Mouse (Mus musculus): ENCODE measurements around the gene Mical3. TPM values are rescaled to one million over a fixed set of nuclear protein-coding genes. Genes with fewer than 3 reads are reported as not detected.

The Mical3 gene
- polyA plus RNA-seq, 1 experiment: 16.2 TPM

DNA sequence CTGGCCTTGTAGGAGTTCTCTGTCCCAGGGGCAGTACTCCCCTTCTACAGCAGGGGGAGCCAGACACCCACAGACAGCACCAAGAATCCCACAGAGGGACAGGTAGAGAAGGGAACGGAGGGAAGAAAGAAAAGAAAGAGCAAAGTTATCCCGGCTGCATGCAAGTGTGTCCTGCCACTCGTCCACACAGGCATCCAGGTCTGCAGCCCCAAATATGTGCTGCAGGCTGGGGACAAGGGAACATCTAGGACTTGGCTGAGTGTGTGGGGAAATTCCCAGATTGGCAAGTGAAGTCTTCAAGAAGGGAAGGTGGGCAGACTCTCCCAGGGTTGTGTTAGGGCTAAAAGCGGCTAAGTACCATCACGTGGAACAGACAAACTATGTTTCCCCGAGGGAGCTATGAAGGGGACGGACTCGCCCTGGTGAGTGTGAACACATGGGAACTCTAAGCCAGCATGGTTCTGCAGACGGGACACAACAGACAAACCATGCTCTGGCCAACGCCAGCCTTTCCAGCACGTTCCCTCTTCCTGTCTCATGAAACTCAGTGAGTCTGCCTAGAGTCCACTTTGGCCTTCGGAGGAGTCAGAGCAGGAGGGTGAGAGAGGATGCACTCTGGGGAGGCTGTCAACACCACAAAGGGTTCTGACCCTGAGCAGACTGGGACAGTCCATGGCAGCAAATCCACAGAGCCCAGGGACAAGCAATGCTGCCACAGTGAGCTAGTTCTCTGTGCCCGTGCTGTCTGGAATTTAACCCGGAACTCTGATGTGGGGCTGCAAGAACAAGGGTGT is 158.8 kb downstream of the Mical3 start:
- Histone ChIP-seq H3K27ac (ENCODE audit: control insufficient read depth, insufficient read depth, low read length) (no peak overlapping the region), H3K36me3 (ENCODE audit: control insufficient read depth, insufficient read depth, low read length) (no peaks in the 10 kb centered on the region)

GRCm38 (mm10) chr6:120970939-120971796 is 159.6 kb downstream of the Mical3 start:
- Histone ChIP-seq H3K27ac (ENCODE audit: control insufficient read depth, insufficient read depth, low read length) (no peak overlapping the region), H3K36me3 (ENCODE audit: control insufficient read depth, insufficient read depth, low read length) (no peaks in the 10 kb centered on the region)

More for the DNA sequence above, 158.8 kb downstream of the Mical3 start:
- WGBS: 73% methylated on average over 14 of the region's 14 CpGs
- DNase-seq: peak; percentile 89
- Histone ChIP-seq H3K4me1 (replicated peaks; ENCODE audit: control insufficient read depth, insufficient read depth, low read length) (no peaks in the 10 kb centered on the region), H3K4me3 (ENCODE audit: control insufficient read depth, insufficient read depth, low read length) (no peak overlapping the region), H3K27me3 (ENCODE audit: control insufficient read depth, insufficient read depth, low read length) (no peaks in the 10 kb centered on the region)
- no peak for TF ChIP-seq POLR2A (IDR thresholded peaks at IDR 0.05; ENCODE audit: control insufficient read depth, extremely low read depth, insufficient read depth, low read length, poor library complexity)
- peak; percentile 76; the same call in 1 of the 2 replicates for TF ChIP-seq CTCF (IDR thresholded peaks at IDR 0.05; ENCODE audit: borderline replicate concordance, control insufficient read depth, extremely low read depth, insufficient read depth, low read length, poor library complexity)

GRCm38 (mm10) chr6:120965814-120966213 is 165.0 kb downstream of the Mical3 start:
- Histone ChIP-seq H3K27me3 (ENCODE audit: control insufficient read depth, insufficient read depth, low read length) (no peaks in the 10 kb centered on the region), H3K27ac (ENCODE audit: control insufficient read depth, insufficient read depth, low read length) (no peak overlapping the region), H3K4me3 (ENCODE audit: control insufficient read depth, insufficient read depth, low read length) (no peak overlapping the region), H3K4me1 (replicated peaks; ENCODE audit: control insufficient read depth, insufficient read depth, low read length) (peaks cover 4% of the 10 kb centered on the region; the same call in 1 of the 2 replicates), H3K36me3 (ENCODE audit: control insufficient read depth, insufficient read depth, low read length) (no peaks in the 10 kb centered on the region)
- no peak for DNase-seq
- TF ChIP-seq CTCF (IDR thresholded peaks at IDR 0.05; ENCODE audit: borderline replicate concordance, control insufficient read depth, extremely low read depth, insufficient read depth, low read length, poor library complexity) (no peak), POLR2A (IDR thresholded peaks at IDR 0.05; ENCODE audit: control insufficient read depth, extremely low read depth, insufficient read depth, low read length, poor library complexity) (no peak)
- 98% methylated on average over 13 of the region's 13 CpGs for WGBS

More at GRCm38 (mm10) chr6:120970939-120971796, 159.6 kb downstream of the Mical3 start:
- H3K27me3 ChIP-seq (ENCODE audit: control insufficient read depth, insufficient read depth, low read length): no peaks in the 10 kb centered on the region
- H3K4me1 ChIP-seq (replicated peaks; ENCODE audit: control insufficient read depth, insufficient read depth, low read length): no peaks in the 10 kb centered on the region
- 78% methylated on average over 8 of the region's 8 CpGs for WGBS
- TF ChIP-seq POLR2A (IDR thresholded peaks at IDR 0.05; ENCODE audit: control insufficient read depth, extremely low read depth, insufficient read depth, low read length, poor library complexity) (no peak), CTCF (IDR thresholded peaks at IDR 0.05; ENCODE audit: borderline replicate concordance, control insufficient read depth, extremely low read depth, insufficient read depth, low read length, poor library complexity) (no peak)
- no peak for DNase-seq
- no peak overlapping the region for H3K4me3 ChIP-seq (ENCODE audit: control insufficient read depth, insufficient read depth, low read length)

- Histone ChIP-seq H3K27ac (ENCODE audit: control insufficient read depth, insufficient read depth, low read length) (no peak overlapping the region), H3K4me1 (replicated peaks; ENCODE audit: control insufficient read depth, insufficient read depth, low read length) (peaks cover 8% of the 10 kb centered on the region; the same call in 1 of the 2 replicates), H3K36me3 (ENCODE audit: control insufficient read depth, insufficient read depth, low read length) (no peaks in the 10 kb centered on the region), H3K27me3 (ENCODE audit: control insufficient read depth, insufficient read depth, low read length) (no peaks in the 10 kb centered on the region), H3K4me3 (ENCODE audit: control insufficient read depth, insufficient read depth, low read length) (no peak overlapping the region)
- WGBS: 96% methylated on average over 3 of the region's 3 CpGs
- TF ChIP-seq CTCF (IDR thresholded peaks at IDR 0.05; ENCODE audit: borderline replicate concordance, control insufficient read depth, extremely low read depth, insufficient read depth, low read length, poor library complexity) (no peak), POLR2A (IDR thresholded peaks at IDR 0.05; ENCODE audit: control insufficient read depth, extremely low read depth, insufficient read depth, low read length, poor library complexity) (no peak)
- no peak for DNase-seq
Observed at GRCm38 (mm10) chr6:120964179-120964578, 166.6 kb downstream of the Mical3 start.

GRCm38 (mm10) chr6:120960338-120961030 is 170.3 kb downstream of the Mical3 start:
- Histone ChIP-seq H3K27ac (ENCODE audit: control insufficient read depth, insufficient read depth, low read length) (no peak overlapping the region), H3K27me3 (ENCODE audit: control insufficient read depth, insufficient read depth, low read length) (no peaks in the 10 kb centered on the region), H3K4me3 (ENCODE audit: control insufficient read depth, insufficient read depth, low read length) (no peak overlapping the region), H3K36me3 (ENCODE audit: control insufficient read depth, insufficient read depth, low read length) (no peaks in the 10 kb centered on the region), H3K4me1 (replicated peaks; ENCODE audit: control insufficient read depth, insufficient read depth, low read length) (peaks cover 44% of the 10 kb centered on the region)
- whole genome bisulfite sequencing: 97% methylated on average over 9 of the region's 9 CpGs
- no peak for DNase-seq
- TF ChIP-seq POLR2A (IDR thresholded peaks at IDR 0.05; ENCODE audit: control insufficient read depth, extremely low read depth, insufficient read depth, low read length, poor library complexity): no peak
- TF ChIP-seq CTCF (IDR thresholded peaks at IDR 0.05; ENCODE audit: borderline replicate concordance, control insufficient read depth, extremely low read depth, insufficient read depth, low read length, poor library complexity): no peak

GRCm38 (mm10) chr6:120957331-120957730 is 173.5 kb downstream of the Mical3 start:
- Histone ChIP-seq H3K4me3 (ENCODE audit: control insufficient read depth, insufficient read depth, low read length) (no peak overlapping the region), H3K27ac (ENCODE audit: control insufficient read depth, insufficient read depth, low read length) (peak overlapping the region; percentile 85), H3K27me3 (ENCODE audit: control insufficient read depth, insufficient read depth, low read length) (no peaks in the 10 kb centered on the region), H3K36me3 (ENCODE audit: control insufficient read depth, insufficient read depth, low read length) (no peaks in the 10 kb centered on the region), H3K4me1 (replicated peaks; ENCODE audit: control insufficient read depth, insufficient read depth, low read length) (peaks cover 57% of the 10 kb centered on the region)
- 10% methylated on average over 4 of the region's 4 CpGs for WGBS
- DNase-seq: peak; percentile 77
- TF ChIP-seq CTCF (IDR thresholded peaks at IDR 0.05; ENCODE audit: borderline replicate concordance, control insufficient read depth, extremely low read depth, insufficient read depth, low read length, poor library complexity) (no peak), POLR2A (IDR thresholded peaks at IDR 0.05; ENCODE audit: control insufficient read depth, extremely low read depth, insufficient read depth, low read length, poor library complexity) (no peak)

Data from thymus, adult 2 months (tissue).